ENCODE assay signal across 10 mouse cellular contexts in genomic region chr8:110119715-110120114, GRCm38 (mm10). TPM values are rescaled to one million over a fixed set of nuclear protein-coding genes. Genes with fewer than 3 reads are reported as not detected.
DNase-seq lines count a peak whose midpoint lies in the region; ATAC-seq and TF ChIP-seq lines count a peak whose summit lies in the region.
"Had no signal": no experiment of that assay in that cellular context is flagged by ENCODE, and none has a peak within 500 bp of the region (broad histone marks: within the 10 kb centered on the region; RNA-seq: fewer than 3 reads in every experiment).

No protein-coding gene starts in this region.

- H3K27ac ChIP-seq in hindbrain, embryonic 14.5 days, result no peak overlapping the region
- no peak overlapping the region for H3K27ac ChIP-seq in hindbrain, embryonic 16.5 days (ENCODE audit: low read depth, low read length)
- no peak overlapping the region for H3K27ac ChIP-seq in thymus, adult 2 months (ENCODE audit: control insufficient read depth, insufficient read depth, low read length)
- H3K27ac ChIP-seq: liver, embryonic 15.5 days had no signal

- TF ChIP-seq POLR2A in thymus, adult 2 months (IDR thresholded peaks at IDR 0.05; ENCODE audit: control insufficient read depth, extremely low read depth, insufficient read depth, low read length, poor library complexity), result no peak

- ATAC-seq in hindbrain, embryonic 14.5 days (ENCODE audit: low FRiP score), result no peak
- ATAC-seq in hindbrain, embryonic 16.5 days, result no peak
- peak; percentile 67; the same call in 1 of the 2 replicates for ATAC-seq in frontal cortex, adult (ENCODE audit: low TSS enrichment)

- TF ChIP-seq CTCF in thymus, adult 2 months (IDR thresholded peaks at IDR 0.05; ENCODE audit: borderline replicate concordance, control insufficient read depth, extremely low read depth, insufficient read depth, low read length, poor library complexity), result no peak

- WGBS in hindbrain, embryonic 14.5 days, result 46% methylated on average over 6 of the region's 6 CpGs
- 51% methylated on average over 6 of the region's 6 CpGs for WGBS in hindbrain, embryonic 16.5 days
- 50% methylated on average over 6 of the region's 6 CpGs for WGBS in thymus, adult 2 months

- no peak overlapping the region for H3K4me3 ChIP-seq in hindbrain, embryonic 14.5 days (replicated peaks; ENCODE audit: low read length)
- H3K4me3 ChIP-seq in hindbrain, embryonic 16.5 days (ENCODE audit: low read length), result no peak overlapping the region
- no peak overlapping the region for H3K4me3 ChIP-seq in thymus, adult 2 months (ENCODE audit: control insufficient read depth, insufficient read depth, low read length)
- H3K4me3 ChIP-seq: liver, embryonic 15.5 days had no signal

- no peak overlapping the region for H3K9ac ChIP-seq in hindbrain, embryonic 14.5 days
- no peak overlapping the region for H3K9ac ChIP-seq in hindbrain, embryonic 16.5 days (ENCODE audit: low read depth, low read length)
- H3K9ac ChIP-seq: liver, embryonic 15.5 days had no signal

- no peaks in the 10 kb centered on the region for H3K9me3 ChIP-seq in hindbrain, embryonic 14.5 days (ENCODE audit: control insufficient read depth, low read length)
- H3K9me3 ChIP-seq in hindbrain, embryonic 16.5 days (ENCODE audit: control insufficient read depth, low read length), result no peaks in the 10 kb centered on the region
- H3K9me3 ChIP-seq: liver, embryonic 15.5 days had no signal

- no peak overlapping the region for H3K4me2 ChIP-seq in hindbrain, embryonic 14.5 days (replicated peaks)
- H3K4me2 ChIP-seq in hindbrain, embryonic 16.5 days (ENCODE audit: low read length), result no peak overlapping the region
- H3K4me2 ChIP-seq: liver, embryonic 15.5 days had no signal

- H3K4me1 ChIP-seq in hindbrain, embryonic 14.5 days (replicated peaks; ENCODE audit: control insufficient read depth, insufficient read depth, low read length), result no peaks in the 10 kb centered on the region
- H3K4me1 ChIP-seq in hindbrain, embryonic 16.5 days (ENCODE audit: control insufficient read depth, insufficient read depth, low read depth, low read length), result no peaks in the 10 kb centered on the region
- no peaks in the 10 kb centered on the region for H3K4me1 ChIP-seq in thymus, adult 2 months (replicated peaks; ENCODE audit: control insufficient read depth, insufficient read depth, low read length)
- H3K4me1 ChIP-seq: liver, embryonic 15.5 days had no signal

- peak; percentile 50 for DNase-seq in hindbrain, embryonic 14.5 days (ENCODE audit: low spot score)
- DNase-seq in 416B (ENCODE audit: low read depth), result peak; percentile 21
- DNase-seq in adrenal gland, postnatal 25 days, result peak; percentile 28
- DNase-seq in right cerebral cortex, postnatal 10 days (ENCODE audit: low spot score in 2 of 2), result peak; percentile 33 to 64
- DNase-seq in thymus, adult 2 months, result no peak
- no peak for DNase-seq in yolk sac, embryonic 10.5 days (ENCODE audit: low spot score)

- no peaks in the 10 kb centered on the region for H3K36me3 ChIP-seq in hindbrain, embryonic 14.5 days (replicated peaks; ENCODE audit: control insufficient read depth, insufficient read depth)
- no peaks in the 10 kb centered on the region for H3K36me3 ChIP-seq in hindbrain, embryonic 16.5 days (ENCODE audit: control insufficient read depth, insufficient read depth, low read length)
- H3K36me3 ChIP-seq in thymus, adult 2 months (ENCODE audit: control insufficient read depth, insufficient read depth, low read length), result no peaks in the 10 kb centered on the region
- H3K36me3 ChIP-seq: liver, embryonic 15.5 days had no signal

- no peaks in the 10 kb centered on the region for H3K27me3 ChIP-seq in hindbrain, embryonic 14.5 days (ENCODE audit: control insufficient read depth, insufficient read depth, low read length)
- no peaks in the 10 kb centered on the region for H3K27me3 ChIP-seq in hindbrain, embryonic 16.5 days (replicated peaks; ENCODE audit: control insufficient read depth, insufficient read depth, low read length)
- H3K27me3 ChIP-seq in thymus, adult 2 months (ENCODE audit: control insufficient read depth, insufficient read depth, low read length), result no peaks in the 10 kb centered on the region
- H3K27me3 ChIP-seq: liver, embryonic 15.5 days had no signal

RNA-seq across cellular contexts. Expression of gene Gm17720, which starts 17.2 kb away (rescaled TPM):
- polyA plus RNA-seq in hindbrain, embryonic 14.5 days (2014; fragmentation: Nextera tagmentation; extraction: Ambion mirVana), result not detected in 2 replicates
- not detected in 2 replicates for polyA plus RNA-seq in hindbrain, embryonic 16.5 days (2015; fragmentation: Nextera tagmentation; extraction: Ambion mirVana)
- total RNA-seq in adrenal gland, postnatal 25 days (2021), result not detected in 2 replicates
- polyA plus RNA-seq in thymus, adult 2 months (2012; rRNA removed), result not detected in 2 replicates
- polyA plus RNA-seq: gonadal fat pad, adult 2 months; liver, embryonic 15.5 days had no signal

RNA-seq across cellular contexts. Expression of gene Gm21964, which starts 18.7 kb away (rescaled TPM):
- not detected in 2 replicates for polyA plus RNA-seq in hindbrain, embryonic 14.5 days (2014; fragmentation: Nextera tagmentation; extraction: Ambion mirVana)
- not detected in 2 replicates for polyA plus RNA-seq in hindbrain, embryonic 16.5 days (2015; fragmentation: Nextera tagmentation; extraction: Ambion mirVana)
- not detected in 2 replicates for total RNA-seq in adrenal gland, postnatal 25 days (2021)
- polyA plus RNA-seq in thymus, adult 2 months (2012; rRNA removed), result 0.12 TPM in 1 of 2 replicates, not detected in the other
- polyA plus RNA-seq: gonadal fat pad, adult 2 months; liver, embryonic 15.5 days had no signal

RNA-seq across cellular contexts. Expression of gene Zfp612, which starts 40.2 kb away (rescaled TPM):
- 17.9 and 20.2 TPM in 2 replicates for polyA plus RNA-seq in hindbrain, embryonic 14.5 days (2014; fragmentation: Nextera tagmentation; extraction: Ambion mirVana)
- polyA plus RNA-seq in hindbrain, embryonic 16.5 days (2015; fragmentation: Nextera tagmentation; extraction: Ambion mirVana), result 19.8 and 21.9 TPM in 2 replicates
- 9.0 and 10.0 TPM in 2 replicates for total RNA-seq in adrenal gland, postnatal 25 days (2021)
- polyA plus RNA-seq in thymus, adult 2 months (2012; rRNA removed), result 0.14 and 0.30 TPM in 2 replicates

RNA-seq across cellular contexts. Expression of gene Calb2, which starts 48.3 kb away (rescaled TPM):
- polyA plus RNA-seq in hindbrain, embryonic 14.5 days (2014; fragmentation: Nextera tagmentation; extraction: Ambion mirVana), result 78.4 and 102 TPM in 2 replicates
- polyA plus RNA-seq in hindbrain, embryonic 16.5 days (2015; fragmentation: Nextera tagmentation; extraction: Ambion mirVana), result 117 and 144 TPM in 2 replicates
- total RNA-seq in adrenal gland, postnatal 25 days (2021), result 0.52 TPM in 1 of 2 replicates, not detected in the other
- polyA plus RNA-seq in thymus, adult 2 months (2012; rRNA removed), result 0.73 and 0.84 TPM in 2 replicates
- polyA plus RNA-seq: gonadal fat pad, adult 2 months; liver, embryonic 15.5 days had no signal

Comparison
In these comparisons a context has a peak if more than half of its experiments do, and no peak if none do; other contexts are left out.
1. DNase-seq: peak in hindbrain, embryonic 14.5 days (single experiment), 416B (single experiment), adrenal gland, postnatal 25 days (single experiment) and right cerebral cortex, postnatal 10 days (2 of 2); none in thymus, adult 2 months (single experiment) and yolk sac, embryonic 10.5 days (single experiment).
2. RNA of gene Zfp612, which starts 40.2 kb away (polyA plus RNA-seq): 19.8 to 21.9 TPM in hindbrain, embryonic 16.5 days and 17.9 to 20.2 TPM in hindbrain, embryonic 14.5 days; 0.14 to 0.30 TPM in thymus, adult 2 months; every median in the first group is over 10 times any median in the second.